Mouse (Mus musculus) pancreas, adult 10 weeks (tissue): ENCODE measurements around the gene Pik3r6. TPM values are rescaled to one million over a fixed set of nuclear protein-coding genes. Genes with fewer than 3 reads are reported as not detected.

Source experiments
- polyA plus RNA-seq: library from polyadenylated mRNA; stranded (reverse); fragments of 350-450 nt; fragmentation: Illumina TruSeq; extraction: RNeasy Lipid Tissue Mini Kit (QIAGEN cat#74804); gene quantifications from one replicate; pipeline ENCODE4 v1.2.3, GENCODE M21; 2015; ENCODE audit warnings: low read depth, low replicate concordance; ENCODE audit not compliant: insufficient read depth

Pik3r6 gene
- polyA plus RNA-seq = 1.4 TPM

DNA sequence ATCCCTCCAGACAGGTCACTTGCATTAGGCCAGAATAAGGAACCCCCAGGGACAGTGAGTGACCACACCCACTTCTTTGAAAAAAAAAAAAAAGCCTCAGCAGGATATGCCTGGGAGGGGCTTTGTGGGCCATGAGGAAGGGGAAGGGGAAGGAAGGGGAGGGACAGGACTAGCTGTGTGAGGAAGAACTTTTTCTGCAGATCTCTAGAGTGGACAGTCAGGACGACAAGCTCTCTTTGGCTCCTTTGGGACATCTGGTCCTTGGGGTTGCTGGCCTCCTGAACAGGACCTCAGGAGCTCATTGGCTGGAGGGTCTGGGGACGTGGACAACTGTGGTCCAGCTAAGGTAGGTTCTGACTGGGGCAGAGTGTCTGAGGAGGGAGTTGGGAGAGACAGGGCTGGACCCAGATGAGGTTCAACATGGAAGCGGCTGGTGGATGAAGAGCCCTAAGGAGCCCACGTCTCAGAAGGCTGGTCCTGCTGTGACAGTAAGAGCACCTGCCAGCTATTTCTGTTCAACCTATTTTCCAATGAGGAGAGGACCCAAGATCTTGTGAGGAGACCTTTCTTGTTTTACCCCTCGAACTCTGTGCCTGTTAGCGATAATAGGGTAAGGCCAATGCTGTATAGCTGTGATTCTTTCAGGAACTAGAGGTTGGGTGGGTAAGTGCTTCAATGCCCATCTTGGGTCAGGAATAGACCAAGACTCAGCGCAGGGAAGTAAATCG, at the start of gene Pik3r6:
TSS of gene Pik3r6 (plus strand) at position 118 of the 728 bp plus-strand sequence.

DNA sequence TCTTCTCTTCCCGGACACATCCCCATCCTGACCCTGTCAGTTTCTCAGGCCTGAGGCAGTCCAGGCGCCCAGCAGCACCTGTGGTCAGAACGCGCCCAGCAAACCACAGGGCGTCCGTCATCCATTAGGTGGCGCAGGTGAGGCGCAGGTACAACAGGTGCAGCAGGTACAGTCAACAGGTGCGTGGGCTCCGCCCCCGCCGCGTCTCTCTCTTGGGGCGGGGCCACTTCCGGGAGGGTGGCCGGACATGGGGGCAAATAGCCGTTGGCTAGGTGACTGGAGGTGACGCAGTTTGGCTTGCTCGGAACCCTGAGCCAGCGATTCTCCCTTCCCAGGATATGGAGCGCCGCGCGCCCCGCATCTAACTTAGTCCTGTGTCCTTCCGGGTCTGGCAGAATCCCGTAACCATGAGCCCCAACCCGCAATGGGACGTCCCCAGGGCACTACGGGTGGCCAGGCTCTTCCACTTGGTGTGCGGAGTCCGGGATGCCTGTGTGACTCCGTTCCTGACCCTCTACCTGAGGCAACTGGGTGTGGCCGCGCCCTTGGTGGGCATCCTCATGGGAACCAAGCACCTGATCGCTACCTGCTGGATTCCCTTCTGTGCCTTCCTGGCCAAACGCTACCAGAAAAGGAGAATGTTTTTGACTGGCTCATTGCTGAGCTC, 53.2 kb downstream of the Pik3r6 start, which contains the start of gene Mfsd6l:
TSS of gene Mfsd6l (plus strand) at position 269 of the 667 bp plus-strand sequence.

DNA sequence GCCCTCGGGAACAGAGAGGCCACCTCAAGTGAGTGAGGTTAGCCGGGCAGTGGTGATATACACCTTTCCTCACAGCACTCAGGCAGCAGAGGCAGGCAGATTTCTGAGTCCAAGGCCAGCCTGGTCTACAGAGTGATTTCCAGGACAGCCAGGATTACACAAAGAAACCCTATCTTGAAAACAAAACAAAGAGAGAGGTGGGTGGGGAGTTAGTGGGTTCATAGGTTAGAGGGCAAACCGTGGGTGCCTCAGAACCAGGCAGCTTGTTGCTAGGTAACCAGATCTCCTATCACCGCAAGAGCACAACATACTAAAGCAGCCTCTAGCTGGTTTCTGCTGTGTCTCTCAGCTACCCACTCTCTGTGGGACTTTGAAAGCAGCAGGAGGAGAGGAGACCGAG, 83.9 kb downstream of the Pik3r6 start, which contains the start of gene Ccdc42:
TSS of gene Ccdc42 (plus strand) at position 301 of the 400 bp plus-strand sequence.

Other genes with a start within 250 kb of the Pik3r6 start
- 8.7 TPM for gene Ntn1, start 102.2 kb upstream of the Pik3r6 start, polyA plus RNA-seq
- 0.59 TPM for gene Pik3r5, start 70.9 kb upstream of the Pik3r6 start, polyA plus RNA-seq
- gene Mfsd6l, start 53.2 kb downstream of the Pik3r6 start, polyA plus RNA-seq = not detected
- not detected for gene Ccdc42, start 84.0 kb downstream of the Pik3r6 start, polyA plus RNA-seq
- gene Myh10, start 188.5 kb downstream of the Pik3r6 start, polyA plus RNA-seq = 8.1 TPM